Mouse (Mus musculus): ENCODE data around the gene Rasl11a. TPM values are rescaled to one million over a fixed set of nuclear protein-coding genes. Genes with fewer than 3 reads are reported as not detected.

Rasl11a gene
- polyA plus RNA-seq (2012; rRNA removed): 5.6 and 7.4 TPM in 2 replicates

- H3K27ac ChIP-seq (ENCODE audit: insufficient read depth, low read length): no peak within 1 kb of the TSS
- no peaks in the 10 kb centered on the region for H3K4me1 ChIP-seq (ENCODE audit: control insufficient read depth, insufficient read depth, low read length)
- no peaks in the 10 kb centered on the region for H3K27me3 ChIP-seq (ENCODE audit: control insufficient read depth, insufficient read depth, low read length)
- peak; percentile 77 to 79 for DNase-seq
- TF ChIP-seq POLR2A (IDR thresholded peaks at IDR 0.05; ENCODE audit: borderline replicate concordance, insufficient read depth, low read length) (peak; percentile 34; the same call in 1 of the 2 replicates), CTCF (IDR thresholded peaks at IDR 0.05; ENCODE audit: borderline replicate concordance, insufficient read depth, low read depth, low read length) (no peak)
- WGBS: under 1% methylated on average over 40 of the region's 40 CpGs
- H3K4me3 ChIP-seq (replicated peaks; ENCODE audit: insufficient read depth, low read depth, low read length): peak within 1 kb of the TSS; percentile 50
Observed at GRCm38 (mm10) chr5:146844945-146845365, at the start of gene Rasl11a. Gene Rasl11a, plus strand, starts transcription at chr5:146845071.

GRCm38 (mm10) chr5:146795728-146796127 lies 49.1 kb upstream of the Rasl11a start:
- Histone ChIP-seq H3K4me1 (ENCODE audit: control insufficient read depth, insufficient read depth, low read length) (peaks cover 18% of the 10 kb centered on the region; the same call in 1 of the 2 replicates), H3K27ac (ENCODE audit: insufficient read depth, low read length) (no peak overlapping the region), H3K27me3 (ENCODE audit: control insufficient read depth, insufficient read depth, low read length) (no peaks in the 10 kb centered on the region), H3K4me3 (replicated peaks; ENCODE audit: insufficient read depth, low read depth, low read length) (no peak overlapping the region)
- no peak for TF ChIP-seq CTCF (IDR thresholded peaks at IDR 0.05; ENCODE audit: borderline replicate concordance, insufficient read depth, low read depth, low read length)
- no peak for TF ChIP-seq POLR2A (IDR thresholded peaks at IDR 0.05; ENCODE audit: borderline replicate concordance, insufficient read depth, low read length)
- DNase-seq: no peak
- 81% methylated on average over 13 of the region's 13 CpGs for WGBS

- H3K4me3 ChIP-seq (replicated peaks; ENCODE audit: insufficient read depth, low read depth, low read length): no peak overlapping the region
- no peak for DNase-seq
- no peak for TF ChIP-seq CTCF (IDR thresholded peaks at IDR 0.05; ENCODE audit: borderline replicate concordance, insufficient read depth, low read depth, low read length)
- TF ChIP-seq POLR2A (IDR thresholded peaks at IDR 0.05; ENCODE audit: borderline replicate concordance, insufficient read depth, low read length): no peak
- no peak overlapping the region for H3K27ac ChIP-seq (ENCODE audit: insufficient read depth, low read length)
- WGBS: 13% methylated on average over 9 of the region's 9 CpGs
- peaks cover under 1% of the 10 kb centered on the region; the same call in 1 of the 2 replicates for H3K4me1 ChIP-seq (ENCODE audit: control insufficient read depth, insufficient read depth, low read length)
- no peaks in the 10 kb centered on the region for H3K27me3 ChIP-seq (ENCODE audit: control insufficient read depth, insufficient read depth, low read length)
Observed at GRCm38 (mm10) chr5:146798031-146798430, 46.8 kb upstream of the Rasl11a start.

GRCm38 (mm10) chr5:146806004-146806430 lies 38.9 kb upstream of the Rasl11a start:
- TF ChIP-seq CTCF (IDR thresholded peaks at IDR 0.05; ENCODE audit: borderline replicate concordance, insufficient read depth, low read depth, low read length) (no peak), POLR2A (IDR thresholded peaks at IDR 0.05; ENCODE audit: borderline replicate concordance, insufficient read depth, low read length) (no peak)
- Histone ChIP-seq H3K27ac (ENCODE audit: insufficient read depth, low read length) (no peak overlapping the region), H3K27me3 (ENCODE audit: control insufficient read depth, insufficient read depth, low read length) (no peaks in the 10 kb centered on the region), H3K4me1 (ENCODE audit: control insufficient read depth, insufficient read depth, low read length) (no peaks in the 10 kb centered on the region), H3K4me3 (replicated peaks; ENCODE audit: insufficient read depth, low read depth, low read length) (no peak overlapping the region)
- no peak for DNase-seq
- 78% methylated on average over 8 of the region's 8 CpGs for WGBS

- Histone ChIP-seq H3K27ac (ENCODE audit: insufficient read depth, low read length) (no peak overlapping the region), H3K4me3 (replicated peaks; ENCODE audit: insufficient read depth, low read depth, low read length) (no peak overlapping the region), H3K4me1 (ENCODE audit: control insufficient read depth, insufficient read depth, low read length) (no peaks in the 10 kb centered on the region), H3K27me3 (ENCODE audit: control insufficient read depth, insufficient read depth, low read length) (no peaks in the 10 kb centered on the region)
- 66% methylated on average over 5 of the region's 5 CpGs for WGBS
- TF ChIP-seq CTCF (IDR thresholded peaks at IDR 0.05; ENCODE audit: borderline replicate concordance, insufficient read depth, low read depth, low read length) (no peak), POLR2A (IDR thresholded peaks at IDR 0.05; ENCODE audit: borderline replicate concordance, insufficient read depth, low read length) (no peak)
- DNase-seq: no peak
Observed at GRCm38 (mm10) chr5:146809951-146810350, 34.9 kb upstream of the Rasl11a start.

GRCm38 (mm10) chr5:146812866-146813265 lies 32.0 kb upstream of the Rasl11a start:
- TF ChIP-seq POLR2A (IDR thresholded peaks at IDR 0.05; ENCODE audit: borderline replicate concordance, insufficient read depth, low read length) (no peak), CTCF (IDR thresholded peaks at IDR 0.05; ENCODE audit: borderline replicate concordance, insufficient read depth, low read depth, low read length) (no peak)
- Histone ChIP-seq H3K27me3 (ENCODE audit: control insufficient read depth, insufficient read depth, low read length) (no peaks in the 10 kb centered on the region), H3K4me1 (ENCODE audit: control insufficient read depth, insufficient read depth, low read length) (no peaks in the 10 kb centered on the region), H3K4me3 (replicated peaks; ENCODE audit: insufficient read depth, low read depth, low read length) (no peak overlapping the region), H3K27ac (ENCODE audit: insufficient read depth, low read length) (no peak overlapping the region)
- WGBS: 86% methylated on average over 5 of the region's 5 CpGs
- no peak for DNase-seq

GRCm38 (mm10) chr5:146813421-146813820 lies 31.4 kb upstream of the Rasl11a start:
- no peak for TF ChIP-seq CTCF (IDR thresholded peaks at IDR 0.05; ENCODE audit: borderline replicate concordance, insufficient read depth, low read depth, low read length)
- TF ChIP-seq POLR2A (IDR thresholded peaks at IDR 0.05; ENCODE audit: borderline replicate concordance, insufficient read depth, low read length): no peak
- H3K27ac ChIP-seq (ENCODE audit: insufficient read depth, low read length): no peak overlapping the region
- no peak overlapping the region for H3K4me3 ChIP-seq (replicated peaks; ENCODE audit: insufficient read depth, low read depth, low read length)
- no peaks in the 10 kb centered on the region for H3K4me1 ChIP-seq (ENCODE audit: control insufficient read depth, insufficient read depth, low read length)
- 87% methylated on average over 4 of the region's 4 CpGs for WGBS
- no peaks in the 10 kb centered on the region for H3K27me3 ChIP-seq (ENCODE audit: control insufficient read depth, insufficient read depth, low read length)
- no peak for DNase-seq

- no peak for TF ChIP-seq POLR2A (IDR thresholded peaks at IDR 0.05; ENCODE audit: borderline replicate concordance, insufficient read depth, low read length)
- TF ChIP-seq CTCF (IDR thresholded peaks at IDR 0.05; ENCODE audit: borderline replicate concordance, insufficient read depth, low read depth, low read length): no peak
- Histone ChIP-seq H3K27ac (ENCODE audit: insufficient read depth, low read length) (no peak overlapping the region), H3K4me1 (ENCODE audit: control insufficient read depth, insufficient read depth, low read length) (no peaks in the 10 kb centered on the region), H3K4me3 (replicated peaks; ENCODE audit: insufficient read depth, low read depth, low read length) (no peak overlapping the region), H3K27me3 (ENCODE audit: control insufficient read depth, insufficient read depth, low read length) (no peaks in the 10 kb centered on the region)
- no peak for DNase-seq
- 82% methylated on average over 4 of the region's 4 CpGs for WGBS
Observed at GRCm38 (mm10) chr5:146815394-146815793, 29.5 kb upstream of the Rasl11a start.
